Mouse (Mus musculus): ENCODE results near the gene Dmac1. TPM values are rescaled to one million over a fixed set of nuclear protein-coding genes. Genes with fewer than 3 reads are reported as not detected.

Dmac1 gene
- polyA plus RNA-seq (2014; fragmentation: Illumina TruSeq; extraction: RNeasy Lipid Tissue Mini Kit (QIAGEN cat#74804); ENCODE audit: low read depth, low replicate concordance): 39.0 TPM

DNA sequence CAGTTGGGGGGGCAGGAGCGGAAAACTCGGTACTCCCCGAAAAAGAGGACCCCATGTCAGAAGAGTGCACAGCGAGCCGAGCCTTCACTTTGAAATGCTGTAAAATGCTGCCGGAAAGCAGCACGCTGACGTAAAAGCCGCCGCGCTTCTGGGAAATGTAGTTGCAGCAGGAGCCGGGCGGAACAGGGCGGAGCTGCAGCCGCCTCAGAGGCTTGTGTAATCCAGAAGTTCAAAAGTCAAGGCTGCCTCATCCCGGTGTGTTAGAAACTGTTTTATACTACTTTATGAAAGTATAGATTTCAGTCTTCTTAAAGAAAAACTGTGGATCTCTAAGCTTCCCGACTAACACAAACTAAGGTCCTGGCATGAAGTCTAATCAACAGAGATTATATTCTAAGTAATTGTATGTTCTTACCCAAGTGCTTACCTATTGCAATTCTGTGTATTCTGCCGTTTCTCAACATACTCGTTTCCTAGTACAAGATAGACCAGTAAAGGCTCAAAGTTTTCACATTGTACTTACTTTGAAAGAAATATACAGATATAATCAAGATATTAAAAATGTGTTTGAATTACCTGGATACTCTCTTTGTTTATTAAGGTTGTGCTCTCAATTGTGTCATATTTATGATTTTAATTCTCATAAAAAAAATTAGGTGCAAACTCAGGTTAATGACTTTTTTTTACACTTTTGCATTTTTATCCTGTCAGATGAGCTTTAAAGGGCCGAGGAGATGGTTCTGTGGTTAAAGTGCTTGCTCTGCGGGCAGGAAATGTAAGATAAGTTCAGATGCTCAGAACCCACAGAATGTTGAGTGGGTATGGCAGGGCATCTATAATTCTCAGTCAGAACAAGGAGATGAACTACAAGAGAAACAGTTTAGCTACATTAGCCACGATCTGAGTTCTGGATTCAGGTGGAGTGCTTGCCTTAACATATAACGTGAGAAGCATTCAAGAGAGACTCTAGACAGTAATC lies at the start of gene Dmac1:
Dmac1 (minus strand) TSS at position 109 of the 979 bp plus-strand sequence.

